Mouse (Mus musculus): Measurements from ENCODE around the gene Zfp445. TPM values are rescaled to one million over a fixed set of nuclear protein-coding genes. Genes with fewer than 3 reads are reported as not detected.

The Zfp445 gene
- total and polyA plus RNA-seq, 3 experiments = 6.6 to 125 (median 113) TPM

- Histone ChIP-seq H3K4me1 (ENCODE audit: insufficient read depth, low read depth, low read length) (no peaks in the 10 kb centered on the region), H3K4me3 (ENCODE audit: low read depth, low read length) (no peak overlapping the region), H3K9me3 (replicated peaks) (no peaks in the 10 kb centered on the region), H3K27me3 (ENCODE audit: insufficient read depth, low read length) (no peaks in the 10 kb centered on the region), H3K36me3 (replicated peaks) (peaks cover 57% of the 10 kb centered on the region)
- ATAC-seq (ENCODE audit: extremely low read depth, insufficient number of reproducible peaks, low FRiP score, poor library complexity, severe bottlenecking) (no peak), DNase-seq (ENCODE audit: low spot score) (no peak)
- no peak for TF ChIP-seq POLR2AphosphoS5 (IDR thresholded peaks at IDR 0.05; ENCODE audit: insufficient replicate concordance, low read depth, low read length)
- no peak for TF ChIP-seq GATA2 (IDR thresholded peaks at IDR 0.05; ENCODE audit: borderline replicate concordance, low read depth, low read length)
- TF ChIP-seq GATA1 (IDR thresholded peaks at IDR 0.05; ENCODE audit: borderline replicate concordance, low read length) = no peak
- TF ChIP-seq TAL1 (conservative IDR thresholded peaks at IDR 0.05; ENCODE audit: low read depth, low read length) = no peak
- no peak for TF ChIP-seq CTCF (IDR thresholded peaks at IDR 0.05; ENCODE audit: low read depth, low read length)
Observed at GRCm38 (mm10) chr9:122829826-122830380, 35.9 kb downstream of the Zfp445 start.

GRCm38 (mm10) chr9:122826743-122827142 is 39.1 kb downstream of the Zfp445 start:
- TF ChIP-seq TAL1 (conservative IDR thresholded peaks at IDR 0.05; ENCODE audit: low read depth, low read length) (no peak), GATA1 (IDR thresholded peaks at IDR 0.05; ENCODE audit: borderline replicate concordance, low read length) (no peak), POLR2AphosphoS5 (IDR thresholded peaks at IDR 0.05; ENCODE audit: insufficient replicate concordance, low read depth, low read length) (no peak), GATA2 (IDR thresholded peaks at IDR 0.05; ENCODE audit: borderline replicate concordance, low read depth, low read length) (no peak), CTCF (IDR thresholded peaks at IDR 0.05; ENCODE audit: low read depth, low read length) (no peak)
- H3K4me1 ChIP-seq (ENCODE audit: insufficient read depth, low read depth, low read length) = no peaks in the 10 kb centered on the region
- no peaks in the 10 kb centered on the region for H3K9me3 ChIP-seq (replicated peaks)
- H3K4me3 ChIP-seq (ENCODE audit: low read depth, low read length) = no peak overlapping the region
- H3K36me3 ChIP-seq (replicated peaks) = peaks cover 64% of the 10 kb centered on the region
- no peaks in the 10 kb centered on the region for H3K27me3 ChIP-seq (ENCODE audit: insufficient read depth, low read length)
- DNase-seq (ENCODE audit: low spot score) (no peak), ATAC-seq (ENCODE audit: extremely low read depth, insufficient number of reproducible peaks, low FRiP score, poor library complexity, severe bottlenecking) (no peak)

- Histone ChIP-seq H3K4me3 (ENCODE audit: low read depth, low read length) (no peak overlapping the region), H3K36me3 (replicated peaks) (peaks cover 62% of the 10 kb centered on the region), H3K9me3 (replicated peaks) (no peaks in the 10 kb centered on the region), H3K4me1 (ENCODE audit: insufficient read depth, low read depth, low read length) (no peaks in the 10 kb centered on the region), H3K27me3 (ENCODE audit: insufficient read depth, low read length) (no peaks in the 10 kb centered on the region)
- ATAC-seq (ENCODE audit: extremely low read depth, insufficient number of reproducible peaks, low FRiP score, poor library complexity, severe bottlenecking) (no peak), DNase-seq (ENCODE audit: low spot score) (no peak)
- TF ChIP-seq CTCF (IDR thresholded peaks at IDR 0.05; ENCODE audit: low read depth, low read length) (no peak), GATA1 (IDR thresholded peaks at IDR 0.05; ENCODE audit: borderline replicate concordance, low read length) (no peak), POLR2AphosphoS5 (IDR thresholded peaks at IDR 0.05; ENCODE audit: insufficient replicate concordance, low read depth, low read length) (no peak), GATA2 (IDR thresholded peaks at IDR 0.05; ENCODE audit: borderline replicate concordance, low read depth, low read length) (no peak), TAL1 (conservative IDR thresholded peaks at IDR 0.05; ENCODE audit: low read depth, low read length) (no peak)
Observed at GRCm38 (mm10) chr9:122823374-122824017, 42.3 kb downstream of the Zfp445 start.

DNA sequence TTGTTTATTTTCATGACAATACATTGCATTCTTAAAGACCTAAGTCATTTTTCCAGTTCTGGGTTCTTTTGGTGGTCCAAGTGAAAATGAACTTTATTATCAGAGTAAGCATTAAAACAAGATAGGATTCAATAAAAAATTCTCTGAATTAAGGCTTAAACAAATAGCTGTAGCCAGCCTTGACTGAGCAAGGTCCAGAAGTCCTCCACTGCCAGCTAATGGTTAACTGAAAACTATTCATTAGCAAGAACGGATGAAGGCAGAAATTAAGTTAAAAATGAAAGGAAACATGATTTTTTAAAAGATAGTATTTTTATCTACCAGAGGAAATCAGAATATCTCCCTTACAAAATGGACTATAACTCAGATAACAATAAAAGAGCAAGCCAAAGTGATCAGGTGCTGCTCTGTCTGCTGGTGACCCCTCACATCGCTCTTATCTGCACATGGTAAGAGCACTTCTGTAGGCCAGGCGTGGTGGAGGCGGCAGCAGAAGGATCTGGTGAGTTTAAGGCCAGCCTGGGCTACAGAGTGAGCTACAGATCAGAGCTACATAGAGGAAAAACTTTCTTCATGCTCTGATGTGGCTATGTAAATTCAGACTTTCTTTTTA is 50.5 kb downstream of the Zfp445 start:
- ATAC-seq (ENCODE audit: extremely low read depth, insufficient number of reproducible peaks, low FRiP score, poor library complexity, severe bottlenecking) = no peak
- no peak for DNase-seq (ENCODE audit: low spot score)
- no peak for TF ChIP-seq CTCF (IDR thresholded peaks at IDR 0.05; ENCODE audit: low read depth, low read length)
- TF ChIP-seq TAL1 (conservative IDR thresholded peaks at IDR 0.05; ENCODE audit: low read depth, low read length) = no peak
- no peak for TF ChIP-seq GATA1 (IDR thresholded peaks at IDR 0.05; ENCODE audit: borderline replicate concordance, low read length)
- TF ChIP-seq GATA2 (IDR thresholded peaks at IDR 0.05; ENCODE audit: borderline replicate concordance, low read depth, low read length) = no peak
- no peak for TF ChIP-seq POLR2AphosphoS5 (IDR thresholded peaks at IDR 0.05; ENCODE audit: insufficient replicate concordance, low read depth, low read length)
- Histone ChIP-seq H3K36me3 (replicated peaks) (peaks cover 52% of the 10 kb centered on the region), H3K27me3 (ENCODE audit: insufficient read depth, low read length) (no peaks in the 10 kb centered on the region), H3K4me1 (ENCODE audit: insufficient read depth, low read depth, low read length) (no peaks in the 10 kb centered on the region), H3K9me3 (replicated peaks) (no peaks in the 10 kb centered on the region), H3K4me3 (ENCODE audit: low read depth, low read length) (no peak overlapping the region)

- H3K27me3 ChIP-seq (ENCODE audit: insufficient read depth, low read length) = no peaks in the 10 kb centered on the region
- TF ChIP-seq TAL1 (conservative IDR thresholded peaks at IDR 0.05; ENCODE audit: low read depth, low read length) (no peak), CTCF (IDR thresholded peaks at IDR 0.05; ENCODE audit: low read depth, low read length) (no peak), GATA1 (IDR thresholded peaks at IDR 0.05; ENCODE audit: borderline replicate concordance, low read length) (no peak)
- H3K9me3 ChIP-seq (replicated peaks) = no peaks in the 10 kb centered on the region
- DNase-seq (ENCODE audit: low spot score) = no peak
- peaks cover 52% of the 10 kb centered on the region for H3K36me3 ChIP-seq (replicated peaks)
- no peak overlapping the region for H3K4me3 ChIP-seq (ENCODE audit: low read depth, low read length)
- H3K4me1 ChIP-seq (ENCODE audit: insufficient read depth, low read depth, low read length) = no peaks in the 10 kb centered on the region
- ATAC-seq (ENCODE audit: extremely low read depth, insufficient number of reproducible peaks, low FRiP score, poor library complexity, severe bottlenecking) = no peak
Observed at GRCm38 (mm10) chr9:122814775-122815174, 51.0 kb downstream of the Zfp445 start.

GRCm38 (mm10) chr9:122812386-122812785 is 53.4 kb downstream of the Zfp445 start:
- H3K27me3 ChIP-seq (ENCODE audit: insufficient read depth, low read length) = no peaks in the 10 kb centered on the region
- no peak for ATAC-seq (ENCODE audit: extremely low read depth, insufficient number of reproducible peaks, low FRiP score, poor library complexity, severe bottlenecking)
- H3K4me1 ChIP-seq (ENCODE audit: insufficient read depth, low read depth, low read length) = no peaks in the 10 kb centered on the region
- no peak overlapping the region for H3K4me3 ChIP-seq (ENCODE audit: low read depth, low read length)
- H3K36me3 ChIP-seq (replicated peaks) = peaks cover 52% of the 10 kb centered on the region
- TF ChIP-seq POLR2AphosphoS5 (IDR thresholded peaks at IDR 0.05; ENCODE audit: insufficient replicate concordance, low read depth, low read length) (no peak), GATA2 (IDR thresholded peaks at IDR 0.05; ENCODE audit: borderline replicate concordance, low read depth, low read length) (no peak), TAL1 (conservative IDR thresholded peaks at IDR 0.05; ENCODE audit: low read depth, low read length) (no peak), CTCF (IDR thresholded peaks at IDR 0.05; ENCODE audit: low read depth, low read length) (no peak), GATA1 (IDR thresholded peaks at IDR 0.05; ENCODE audit: borderline replicate concordance, low read length) (no peak)
- no peaks in the 10 kb centered on the region for H3K9me3 ChIP-seq (replicated peaks)
- no peak for DNase-seq (ENCODE audit: low spot score)
